Mouse (Mus musculus) layer of hippocampus, adult 9-11 months (tissue): ENCODE data around the gene Scamp1.
"Not testable (repeated sequence)": the region's sequence is repeated elsewhere in the genome, so short reads cannot be mapped to it uniquely, and the experiment has no call there.

Source experiments
- DNase-seq: peaks from one replicate; pipeline ENCODE4 v3.0.0; 2022

Gene Scamp1

GRCm38 (mm10) chr13:94285281-94285871 lies at the start of gene Scamp1:
Gene Scamp1, minus strand, starts transcription at chr13:94285857.
- peak; percentile 92 for DNase-seq

DNA sequence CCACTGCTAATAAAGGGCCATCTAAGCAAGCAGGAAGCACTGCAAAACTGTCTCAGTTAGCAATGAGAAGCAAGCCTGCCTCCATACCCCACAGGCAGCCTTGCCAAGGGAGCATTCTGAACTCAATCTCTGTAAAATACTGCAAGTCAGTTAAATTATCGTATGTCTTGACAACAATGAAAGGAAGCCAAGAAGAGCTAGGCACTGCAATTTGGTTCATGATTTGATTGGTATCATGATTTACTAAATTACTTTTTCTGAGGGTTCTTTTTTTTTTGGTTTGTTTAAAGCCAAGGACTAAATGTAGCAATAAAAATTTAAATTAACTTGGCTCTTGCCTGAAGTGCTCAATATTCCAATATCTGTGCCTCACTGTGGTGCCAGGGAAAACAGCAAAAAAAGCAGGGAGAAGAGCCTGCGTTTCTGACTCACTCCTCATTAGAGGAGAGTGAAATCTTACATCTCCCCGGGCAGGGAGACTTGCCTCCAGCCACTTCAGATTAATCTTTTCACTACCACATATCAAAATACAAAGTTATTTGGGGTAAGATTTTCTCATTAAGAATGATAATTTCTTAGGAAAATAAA lies 44.8 kb upstream of the Scamp1 start:
- no peak for DNase-seq

- not testable (repeated sequence) for DNase-seq
Observed at GRCm38 (mm10) chr13:94329005-94329404, 43.3 kb upstream of the Scamp1 start.

- no peak for DNase-seq
Observed at GRCm38 (mm10) chr13:94328063-94328462, 42.4 kb upstream of the Scamp1 start.

GRCm38 (mm10) chr13:94322475-94322874 lies 36.8 kb upstream of the Scamp1 start:
- no peak for DNase-seq

DNA sequence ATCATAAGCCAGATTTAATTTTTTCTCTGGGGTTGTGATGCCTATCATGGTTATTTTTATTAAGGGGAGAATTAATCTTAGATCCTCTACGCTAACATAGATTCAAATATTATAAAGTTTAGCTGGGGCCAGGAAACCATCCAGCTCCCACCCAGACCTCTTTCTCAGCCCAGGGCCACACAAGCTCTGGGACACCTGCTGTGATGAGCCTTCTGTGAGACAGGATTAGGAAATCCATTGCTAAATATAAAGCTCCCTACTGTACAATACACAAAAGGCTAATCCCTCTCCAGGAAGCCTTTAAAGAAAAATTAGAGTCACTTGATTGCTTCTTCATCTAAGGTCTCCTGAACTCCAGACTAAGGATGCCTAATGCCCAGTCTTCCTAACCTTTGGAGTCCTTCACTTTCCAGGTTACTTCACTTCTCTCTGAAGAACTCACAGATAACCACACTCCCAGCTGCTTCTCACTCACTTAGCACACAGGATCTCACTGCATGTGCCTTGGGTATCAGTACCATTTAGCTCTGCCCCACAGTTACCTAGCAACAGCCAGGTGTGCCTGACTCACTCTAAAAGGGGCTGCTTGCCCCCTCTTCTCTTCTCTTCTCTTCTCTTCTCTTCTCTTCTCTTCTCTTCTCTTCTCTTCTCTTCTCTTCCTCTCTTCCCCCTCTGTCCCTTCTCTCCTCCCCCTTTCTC lies 35.6 kb upstream of the Scamp1 start:
- DNase-seq: no peak

DNA sequence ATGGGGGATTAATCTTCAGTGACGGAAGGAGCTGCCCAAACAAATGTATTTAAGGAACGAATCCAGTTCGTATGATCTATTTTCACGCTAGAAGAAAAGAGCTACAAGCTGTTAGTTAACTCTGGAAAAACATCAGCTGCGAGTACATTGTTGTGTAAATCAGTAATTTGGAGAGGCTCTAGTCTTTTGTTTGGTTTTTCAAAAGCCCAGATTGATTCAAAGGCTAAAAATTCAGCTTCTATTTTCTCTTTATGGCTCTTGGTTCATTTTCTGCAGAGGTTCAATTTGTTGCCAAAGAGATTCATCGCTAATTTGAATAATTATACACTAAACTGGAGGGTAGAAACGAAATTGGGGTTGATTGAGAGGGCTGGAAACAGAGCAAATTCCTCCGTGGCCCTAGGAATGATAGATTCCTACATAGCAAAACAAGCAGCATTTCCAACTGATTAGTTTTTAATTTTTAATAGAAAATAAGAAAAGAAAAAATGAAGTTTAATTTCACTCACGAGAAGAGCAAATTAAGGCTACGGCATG lies 31.4 kb upstream of the Scamp1 start:
- DNase-seq: no peak

GRCm38 (mm10) chr13:94312812-94313211 lies 27.2 kb upstream of the Scamp1 start:
- not testable (repeated sequence) for DNase-seq

DNA sequence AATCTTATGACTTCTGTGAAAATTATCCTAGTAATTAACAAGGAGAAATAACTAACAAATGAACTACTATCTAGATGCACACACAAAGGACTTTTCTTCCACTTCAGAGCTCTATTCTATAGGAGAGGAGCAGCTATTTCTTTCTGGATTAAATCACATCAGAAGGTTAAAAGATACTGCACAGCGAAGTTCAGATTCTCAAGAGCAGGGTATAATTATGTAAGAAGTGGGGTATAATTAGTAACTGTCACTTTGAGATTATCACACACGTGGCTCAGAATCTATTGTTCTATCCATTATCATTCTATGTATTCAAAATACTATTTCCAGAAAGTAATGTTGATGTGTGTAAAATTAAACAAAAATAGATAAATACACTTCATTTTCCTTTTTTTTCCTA lies 22.6 kb upstream of the Scamp1 start:
- DNase-seq: no peak

DNA sequence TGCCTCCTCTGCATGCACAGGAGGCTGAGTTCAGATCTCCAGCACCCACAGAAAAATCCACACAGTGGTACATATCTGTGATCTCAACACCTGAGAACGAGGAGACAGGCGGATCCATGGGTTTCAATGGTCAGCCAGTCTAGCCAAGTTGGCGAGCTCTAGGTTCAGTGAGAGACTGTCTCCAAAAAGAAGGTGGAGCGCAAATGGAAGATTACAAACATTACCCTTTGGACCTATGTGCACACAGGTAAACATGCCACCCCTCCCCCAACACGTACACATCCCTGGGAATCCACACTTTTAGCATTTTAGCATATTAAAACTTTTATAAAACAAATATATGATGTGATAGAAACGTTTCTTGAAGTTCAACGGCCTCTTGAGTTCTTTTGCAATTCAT lies 21.9 kb upstream of the Scamp1 start:
- no peak for DNase-seq

DNA sequence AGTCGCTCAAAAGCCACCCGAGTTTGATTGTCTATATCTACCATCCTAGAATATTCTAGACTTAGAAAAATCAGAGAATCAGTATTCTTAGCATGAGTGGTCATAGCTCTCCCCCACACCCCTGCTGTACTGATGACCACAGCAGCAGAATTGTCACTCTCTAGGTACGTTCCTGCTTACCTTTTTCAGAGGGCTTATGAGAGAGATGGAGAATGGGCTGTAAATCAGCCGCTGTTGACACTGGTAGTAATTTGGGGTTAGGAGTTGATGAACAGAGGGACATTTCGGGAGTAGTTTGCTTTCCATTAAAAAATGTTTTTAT lies 21.3 kb upstream of the Scamp1 start:
- DNase-seq: no peak

GRCm38 (mm10) chr13:94306277-94306967 lies 20.8 kb upstream of the Scamp1 start:
- peak; percentile 53 for DNase-seq

GRCm38 (mm10) chr13:94300946-94301538 lies 15.4 kb upstream of the Scamp1 start:
- no peak for DNase-seq

- DNase-seq: no peak
Observed at GRCm38 (mm10) chr13:94300232-94300631, 14.6 kb upstream of the Scamp1 start.

- peak; percentile 72 for DNase-seq
Observed at GRCm38 (mm10) chr13:94298401-94298800, 12.7 kb upstream of the Scamp1 start.

DNA sequence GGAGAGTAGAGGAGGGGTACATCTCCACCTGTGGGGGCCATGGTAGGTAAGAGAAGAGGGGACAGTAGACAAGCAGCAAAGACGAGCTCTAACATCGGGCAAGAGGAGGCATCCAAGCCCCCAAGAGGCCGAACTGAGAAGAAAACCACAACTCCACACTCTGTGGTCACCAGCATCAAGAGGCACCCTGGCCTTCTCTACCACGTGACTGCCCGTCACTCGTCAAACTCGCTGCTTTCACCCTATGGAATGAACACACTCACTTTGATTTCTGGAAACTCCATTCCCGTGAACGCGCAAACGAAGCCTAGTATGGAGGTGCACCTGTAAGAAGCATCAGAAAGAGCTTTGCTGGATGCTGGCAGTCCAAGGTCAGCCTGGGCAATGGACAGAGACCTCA lies 10.7 kb upstream of the Scamp1 start:
- no peak for DNase-seq

GRCm38 (mm10) chr13:94295922-94296321 lies 10.3 kb upstream of the Scamp1 start:
- peak; percentile 40 for DNase-seq

DNA sequence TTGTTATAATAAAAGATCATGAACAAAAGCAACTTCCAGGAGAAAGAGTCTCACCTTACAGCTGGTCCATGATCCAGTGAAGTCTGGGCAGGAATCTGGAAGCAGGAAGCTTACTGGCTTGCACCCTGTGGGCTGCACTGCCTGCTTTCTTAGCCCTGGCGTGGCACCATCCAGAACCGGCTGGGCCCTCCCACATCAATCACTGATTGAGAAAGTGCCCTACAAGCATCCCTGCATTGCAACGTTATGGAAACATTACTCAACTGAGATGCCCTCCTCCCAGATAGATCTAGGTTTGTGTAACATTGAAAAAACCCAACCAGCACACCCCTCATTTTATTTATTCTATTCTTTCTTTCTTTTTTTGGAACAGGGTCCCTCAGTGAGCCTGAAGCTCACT lies 9.2 kb upstream of the Scamp1 start:
- no peak for DNase-seq

DNA sequence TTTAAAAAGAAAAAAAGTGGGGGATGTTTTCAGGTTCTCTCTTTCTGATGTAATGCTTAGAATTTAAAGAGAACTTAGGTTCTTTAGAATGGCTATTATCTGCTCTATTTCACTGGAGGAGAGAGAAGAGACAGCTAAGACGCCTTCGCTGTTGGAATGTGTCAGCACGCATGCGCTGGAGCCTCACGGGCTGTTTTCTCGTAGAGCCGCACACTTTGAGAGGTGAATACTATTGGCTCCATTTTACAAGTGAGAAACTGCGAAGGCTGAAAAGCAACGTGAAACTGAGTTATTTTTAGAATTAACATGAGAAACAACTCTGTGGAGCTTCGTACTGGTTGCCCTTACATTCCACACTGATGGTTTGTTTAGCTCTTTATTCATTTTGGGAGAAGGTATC lies 8.3 kb upstream of the Scamp1 start:
- no peak for DNase-seq

- DNase-seq: peak; percentile 66
Observed at GRCm38 (mm10) chr13:94286195-94286594, 538 bp upstream of the Scamp1 start.

GRCm38 (mm10) chr13:94284543-94285269 lies 951 bp downstream of the Scamp1 start:
- no peak for DNase-seq

- no peak for DNase-seq
Observed at GRCm38 (mm10) chr13:94279420-94279819, 6.2 kb downstream of the Scamp1 start.

DNA sequence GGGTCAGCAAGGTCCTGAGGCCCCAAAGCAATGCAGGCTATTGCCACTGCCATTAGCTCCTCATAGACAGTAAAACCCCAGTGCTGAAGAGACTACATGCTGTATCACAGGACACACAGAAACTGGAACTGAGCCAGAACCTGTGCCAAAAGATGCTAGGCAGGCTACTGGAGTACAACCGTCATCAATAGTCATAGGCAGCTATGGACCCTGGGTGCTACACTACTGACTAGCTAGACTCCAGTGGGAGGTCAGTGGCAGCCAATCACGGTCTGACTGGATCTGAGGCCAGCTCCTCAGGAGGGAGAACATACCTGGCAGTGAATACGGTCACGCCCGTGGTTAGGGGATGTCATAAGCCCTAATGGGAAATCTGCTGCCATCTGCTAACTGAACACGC lies 14.4 kb downstream of the Scamp1 start:
- no peak for DNase-seq
